In genomic region chr2:11530101-11530500, GRCm38 (mm10) we compare ENCODE assay signal across 8 mouse cellular contexts. TPM values are rescaled to one million over a fixed set of nuclear protein-coding genes. Genes with fewer than 3 reads are reported as not detected.
A peak's percentile ranks its signal among the peaks of the same experiment; 100 is the strongest.
DNase-seq lines count a peak whose midpoint lies in the region; ATAC-seq and TF ChIP-seq lines count a peak whose summit lies in the region.
"Had no signal": no experiment of that assay in that cellular context is flagged by ENCODE, and none has a peak within 500 bp of the region (broad histone marks: within the 10 kb centered on the region; RNA-seq: fewer than 3 reads in every experiment).

No protein-coding gene starts in this region.

- DNase-seq in lung, adult 18-20 months, result peak; percentile 66 to 76
- DNase-seq in lung, adult 2 months, result no peak
- DNase-seq in left cerebral cortex, adult 8-10 months (ENCODE audit: low spot score in 2 of 2), result peak; percentile 56 to 86
- DNase-seq in skeletal muscle tissue, adult 2 months (ENCODE audit: low read depth, low spot score), result peak; percentile 76
- no peak for DNase-seq in kidney, postnatal 36 days
- no peak for DNase-seq in cerebellum, adult 9-10 months

- peaks cover 2% of the 10 kb centered on the region; the same call in 1 of the 2 replicates for H3K4me1 ChIP-seq in lung, adult 2 months (ENCODE audit: control insufficient read depth, insufficient read depth, low read length)
- H3K4me1 ChIP-seq: limb, embryonic 12.5 days had no signal

- TF ChIP-seq CTCF in lung, adult 2 months (IDR thresholded peaks at IDR 0.05; ENCODE audit: insufficient read depth, low read length), result no peak

- TF ChIP-seq POLR2A in lung, adult 2 months (IDR thresholded peaks at IDR 0.05; ENCODE audit: borderline replicate concordance, extremely low read depth, low read depth, low read length), result no peak

- no peak overlapping the region for H3K4me3 ChIP-seq in lung, adult 2 months (replicated peaks; ENCODE audit: extremely low read depth, low read depth, low read length)
- H3K4me3 ChIP-seq: limb, embryonic 12.5 days had no signal

- 45% methylated on average over 6 of the region's 6 CpGs for WGBS in lung, adult 2 months

- ATAC-seq in common myeloid progenitor, adult 5-6 weeks (replicated peaks; ENCODE audit: low read depth, poor library complexity, severe bottlenecking), result peak; percentile 63

RNA-seq across cellular contexts. Expression of gene Pfkfb3, which starts 23.8 kb away (rescaled TPM):
- polyA plus RNA-seq in lung, adult 2 months (2012; rRNA removed), result 40.2 and 44.4 TPM in 2 replicates
- 12.1 and 30.2 TPM in 2 replicates for total RNA-seq in common myeloid progenitor, adult 5-6 weeks (2017)
- total RNA-seq in left cerebral cortex, adult 8-10 months (2022), result 10 to 100 TPM; 28.1 to 40.4 (median 30.9) TPM

Comparison
In these comparisons a context has a peak if more than half of its experiments do, and no peak if none do; other contexts are left out.
1. DNase-seq: peak in lung, adult 18-20 months (2 of 2), left cerebral cortex, adult 8-10 months (2 of 2) and skeletal muscle tissue, adult 2 months (single experiment); none in lung, adult 2 months (single experiment), kidney, postnatal 36 days (0 of 2) and cerebellum, adult 9-10 months (single experiment).